Mouse (Mus musculus) spleen, adult 2 months (tissue): ENCODE results near the gene Ust.

ENCODE experiments used
- CTCF ChIP-seq: fragments of 200-500 bp; IDR thresholded peaks from 2 replicates; pipeline ENCODE4 v1.5.1; 2011; ENCODE audit warnings: mild to moderate bottlenecking, inconsistent platforms; ENCODE audit not compliant: insufficient read depth, insufficient read length, insufficient replicate concordance; ENCODE audit errors: extremely low read depth
- POLR2A ChIP-seq: fragments of 200-500 bp; IDR thresholded peaks from 2 replicates; pipeline ENCODE4 v1.6.1; 2011; ENCODE audit warnings: low read depth, low read length, inconsistent platforms

- TF ChIP-seq POLR2A (no peak), CTCF (no peak)
Observed at GRCm38 (mm10) chr10:8228375-8228743, 290.3 kb downstream of the Ust start.
